ENCODE assay signal across 8 mouse cellular contexts in genomic region chr1:135146946-135147701, GRCm38 (mm10). TPM values are rescaled to one million over a fixed set of nuclear protein-coding genes. Genes with fewer than 3 reads are reported as not detected.
DNase-seq lines count a peak whose midpoint lies in the region; ATAC-seq and TF ChIP-seq lines count a peak whose summit lies in the region.

No protein-coding gene starts in this region.

- peaks cover 2% of the 10 kb centered on the region for H3K4me1 ChIP-seq in cortical plate, adult 2 months (ENCODE audit: control insufficient read depth, insufficient read depth, low read length)
- peaks cover 67% of the 10 kb centered on the region for H3K4me1 ChIP-seq in megakaryocyte, embryonic 14.5 days

- no peak for TF ChIP-seq CTCF in cortical plate, adult 2 months (IDR thresholded peaks at IDR 0.05; ENCODE audit: extremely low read depth, insufficient read depth, low read length)

- intact Hi-C loops in left cerebral cortex, postnatal 10 days (cut with DNase I), result no loop called here

- DNase-seq in gastrocnemius, postnatal 10 days, result peak; percentile 86
- peak; percentile 69 for DNase-seq in induced T-regulatory cell, adult 2 months (ENCODE audit: low read depth)
- DNase-seq in left cerebral cortex, postnatal 10 days (ENCODE audit: extremely low spot score in 1 of 2, low spot score in 2 of 2), result peak; percentile 78 to 95
- peak; percentile 77 for DNase-seq in right cerebral cortex, adult 18-20 months
- peak; percentile 76 for DNase-seq in urinary bladder, adult 2 months (ENCODE audit: low spot score)

- H3K9me3 ChIP-seq in megakaryocyte, embryonic 14.5 days, result no peaks in the 10 kb centered on the region

- H3K27ac ChIP-seq in cortical plate, adult 2 months (ENCODE audit: insufficient read depth, low read length), result peak overlapping the region; percentile 96

- H3K27me3 ChIP-seq in megakaryocyte, embryonic 14.5 days (replicated peaks), result no peaks in the 10 kb centered on the region

- ATAC-seq in activated CD4-positive, CD25-positive, alpha-beta regulatory T cell, adult 4 months, result peak; percentile 26

- H3K36me3 ChIP-seq in megakaryocyte, embryonic 14.5 days (replicated peaks; ENCODE audit: low read length), result peaks cover 68% of the 10 kb centered on the region

- H3K4me3 ChIP-seq in cortical plate, adult 2 months (ENCODE audit: insufficient read depth, low read length), result peak overlapping the region; percentile 92
- H3K4me3 ChIP-seq in megakaryocyte, embryonic 14.5 days (replicated peaks), result peak overlapping the region; percentile 100

- no peak for TF ChIP-seq POLR2A in cortical plate, adult 2 months (IDR thresholded peaks at IDR 0.05; ENCODE audit: extremely low read depth, insufficient read depth, low read length)

RNA-seq across cellular contexts. Expression of gene Arl8a, which starts 0.5 kb away (rescaled TPM):
- 10 to 100 TPM; 10.3 to 10.6 TPM for polyA plus RNA-seq in activated CD4-positive, CD25-positive, alpha-beta regulatory T cell, adult 4 months (2017; shearing (Covaris generic))
- 354 and 358 TPM in 2 replicates for polyA plus RNA-seq in cortical plate, adult 2 months (2012; rRNA removed)
- total RNA-seq in gastrocnemius, postnatal 10 days (2021), result 10 to 100 TPM; 32.3 to 39.9 TPM
- 100 to 1,000 TPM; 418 to 439 TPM for total RNA-seq in left cerebral cortex, postnatal 10 days (2021)
- polyA plus RNA-seq in megakaryocyte, embryonic 14.5 days (2012; ENCODE audit: insufficient read depth, low replicate concordance), result 96.0 and 156 TPM in 2 replicates
- polyA plus RNA-seq in urinary bladder, adult 2 months (2012; rRNA removed), result 115 and 118 TPM in 2 replicates

RNA-seq across cellular contexts. Expression of gene Ptpn7, which starts 14.6 kb away (rescaled TPM):
- 100 to 1,000 TPM; 155 to 193 TPM for polyA plus RNA-seq in activated CD4-positive, CD25-positive, alpha-beta regulatory T cell, adult 4 months (2017; shearing (Covaris generic))
- 0.08 and 0.86 TPM in 2 replicates for polyA plus RNA-seq in cortical plate, adult 2 months (2012; rRNA removed)
- total RNA-seq in gastrocnemius, postnatal 10 days (2021), result 1 to 10 TPM in 1 of 2 experiments, under 1 TPM in 1; 0.38 to 1.1 TPM
- total RNA-seq in left cerebral cortex, postnatal 10 days (2021), result under 1 TPM in 1 of 2 experiments, not detected in 1; 0.22 TPM
- polyA plus RNA-seq in megakaryocyte, embryonic 14.5 days (2012; ENCODE audit: insufficient read depth, low replicate concordance), result 57.8 and 98.1 TPM in 2 replicates
- 2.6 and 2.7 TPM in 2 replicates for polyA plus RNA-seq in urinary bladder, adult 2 months (2012; rRNA removed)

RNA-seq across cellular contexts. Expression of gene Gpr37l1, which starts 20.4 kb away (rescaled TPM):
- not detected for polyA plus RNA-seq in activated CD4-positive, CD25-positive, alpha-beta regulatory T cell, adult 4 months (2017; shearing (Covaris generic))
- polyA plus RNA-seq in cortical plate, adult 2 months (2012; rRNA removed), result 324 and 331 TPM in 2 replicates
- total RNA-seq in gastrocnemius, postnatal 10 days (2021), result 1 to 10 TPM; 2.0 to 2.6 TPM
- total RNA-seq in left cerebral cortex, postnatal 10 days (2021), result 10 to 100 TPM; 99.0 to 99.3 TPM
- polyA plus RNA-seq in megakaryocyte, embryonic 14.5 days (2012; ENCODE audit: insufficient read depth, low replicate concordance), result not detected in 2 replicates
- polyA plus RNA-seq in urinary bladder, adult 2 months (2012; rRNA removed), result 6.8 and 7.3 TPM in 2 replicates

RNA-seq across cellular contexts. Expression of gene Lgr6, which starts 42.0 kb away (rescaled TPM):
- polyA plus RNA-seq in activated CD4-positive, CD25-positive, alpha-beta regulatory T cell, adult 4 months (2017; shearing (Covaris generic)), result not detected
- polyA plus RNA-seq in cortical plate, adult 2 months (2012; rRNA removed), result 1.5 and 1.6 TPM in 2 replicates
- total RNA-seq in gastrocnemius, postnatal 10 days (2021), result 1 to 10 TPM; 1.2 to 1.6 TPM
- 1 to 10 TPM; 2.6 to 3.1 TPM for total RNA-seq in left cerebral cortex, postnatal 10 days (2021)
- polyA plus RNA-seq in megakaryocyte, embryonic 14.5 days (2012; ENCODE audit: insufficient read depth, low replicate concordance), result 0.24 TPM in 1 of 2 replicates, not detected in the other
- polyA plus RNA-seq in urinary bladder, adult 2 months (2012; rRNA removed), result 0.34 and 0.55 TPM in 2 replicates

Comparison
In these comparisons a context has a peak if more than half of its experiments do, and no peak if none do; other contexts are left out.
1. Peak in every context shown above with its lines: DNase-seq, ATAC-seq, H3K4me3 ChIP-seq and H3K27ac ChIP-seq.
2. RNA of gene Ptpn7, which starts 14.6 kb away (polyA plus RNA-seq): 155 to 193 TPM in activated CD4-positive, CD25-positive, alpha-beta regulatory T cell, adult 4 months and 57.8 to 98.1 TPM in megakaryocyte, embryonic 14.5 days; 2.6 to 2.7 TPM in urinary bladder, adult 2 months and 0.08 to 0.86 TPM in cortical plate, adult 2 months; every median in the first group is over 10 times any median in the second.
3. RNA of gene Gpr37l1, which starts 20.4 kb away (polyA plus RNA-seq): 324 to 331 TPM in cortical plate, adult 2 months; 6.8 to 7.3 TPM in urinary bladder, adult 2 months, not detected in activated CD4-positive, CD25-positive, alpha-beta regulatory T cell, adult 4 months and not detected in megakaryocyte, embryonic 14.5 days; every median in the first group is over 10 times any median in the second.